Mouse (Mus musculus) brown adipose tissue, adult 24 weeks (tissue): ENCODE measurements around the gene Syngr4. TPM values are rescaled to one million over a fixed set of nuclear protein-coding genes. Genes with fewer than 3 reads are reported as not detected.
"Not testable (repeated sequence)": the region's sequence is repeated elsewhere in the genome, so short reads cannot be mapped to it uniquely, and the experiment has no call there.

ENCODE experiments used
- H3K27ac ChIP-seq: fragments of 200-500 bp; replicated peaks from 2 replicates; pipeline ENCODE4 v1.5.1; 2012; ENCODE audit warnings: low read depth, mild to moderate bottlenecking, low read length
- H3K4me1 ChIP-seq: fragments of 200-500 bp; 2 replicates; pipeline ENCODE4 v1.6.1; 2012; ENCODE audit warnings: low read length, mixed read lengths; ENCODE audit not compliant: control insufficient read depth, insufficient read depth, insufficient read length
- H3K4me3 ChIP-seq: fragments of 200-500 bp; 2 replicates; pipeline ENCODE4 v1.5.1; 2012; ENCODE audit warnings: low read depth, mild to moderate bottlenecking, low read length, moderate library complexity; ENCODE audit not compliant: insufficient read depth
- polyA plus RNA-seq: library from polyadenylated mRNA; stranded (reverse); fragments of >200 nt; gene quantifications from 2 replicates; pipeline ENCODE4 v1.2.4, GENCODE M21; 2012; ENCODE audit not compliant: missing spikeins, insufficient read depth, insufficient read length

Gene Syngr4
- polyA plus RNA-seq, 1 experiment, result not detected

- H3K27ac ChIP-seq, result peak overlapping the region; percentile 80
- H3K4me3 ChIP-seq, result peak overlapping the region; percentile 58
- H3K4me1 ChIP-seq, result 0 out of 2 replicates have a peak, but pooled peaks cover 3% of the 10 kb centered on the region
Observed at GRCm38 (mm10) chr7:45920583-45921241, 24.2 kb upstream of the Syngr4 start.

- H3K4me3 ChIP-seq, result peak overlapping the region; percentile 58
- H3K27ac ChIP-seq, result peak overlapping the region; percentile 35; the same call in 1 of the 2 replicates
- H3K4me1 ChIP-seq, result 0 out of 2 replicates have a peak, but pooled peaks cover 3% of the 10 kb centered on the region
Observed at GRCm38 (mm10) chr7:45919761-45920160, 23.2 kb upstream of the Syngr4 start.

- Histone ChIP-seq H3K27ac (no peak overlapping the region), H3K4me3 (peak overlapping the region; percentile 58), H3K4me1 (0 out of 2 replicates have a peak, but pooled peaks cover 3% of the 10 kb centered on the region)
Observed at GRCm38 (mm10) chr7:45919083-45919671, 22.7 kb upstream of the Syngr4 start.

- Histone ChIP-seq H3K4me1 (0 out of 2 replicates have a peak, but pooled peaks cover 3% of the 10 kb centered on the region), H3K27ac (no peak overlapping the region), H3K4me3 (no peak overlapping the region)
Observed at GRCm38 (mm10) chr7:45917926-45918325, 21.4 kb upstream of the Syngr4 start.

GRCm38 (mm10) chr7:45917004-45917704 lies 20.6 kb upstream of the Syngr4 start:
- no peak overlapping the region for H3K27ac ChIP-seq
- H3K4me1 ChIP-seq, result no peaks in the 10 kb centered on the region
- no peak overlapping the region for H3K4me3 ChIP-seq

GRCm38 (mm10) chr7:45916056-45917003 lies 19.8 kb upstream of the Syngr4 start:
- Histone ChIP-seq H3K27ac (no peak overlapping the region), H3K4me1 (no peaks in the 10 kb centered on the region), H3K4me3 (peak overlapping the region; percentile 40)

- Histone ChIP-seq H3K4me1 (no peaks in the 10 kb centered on the region), H3K4me3 (no peak overlapping the region), H3K27ac (no peak overlapping the region)
Observed at GRCm38 (mm10) chr7:45915011-45915410, 18.5 kb upstream of the Syngr4 start.

GRCm38 (mm10) chr7:45914067-45914466 lies 17.6 kb upstream of the Syngr4 start:
- no peak overlapping the region for H3K4me3 ChIP-seq
- H3K27ac ChIP-seq, result no peak overlapping the region
- no peaks in the 10 kb centered on the region for H3K4me1 ChIP-seq

- Histone ChIP-seq H3K4me1 (no peaks in the 10 kb centered on the region), H3K27ac (no peak overlapping the region), H3K4me3 (no peak overlapping the region)
Observed at GRCm38 (mm10) chr7:45909145-45909544, 12.6 kb upstream of the Syngr4 start.

GRCm38 (mm10) chr7:45908384-45908783 lies 11.9 kb upstream of the Syngr4 start:
- Histone ChIP-seq H3K4me1 (no peaks in the 10 kb centered on the region), H3K4me3 (no peak overlapping the region), H3K27ac (no peak overlapping the region)

- Histone ChIP-seq H3K27ac (no peak overlapping the region), H3K4me3 (no peak overlapping the region), H3K4me1 (no peaks in the 10 kb centered on the region)
Observed at GRCm38 (mm10) chr7:45906622-45907021, 10.1 kb upstream of the Syngr4 start.

- no peak overlapping the region for H3K27ac ChIP-seq
- no peak overlapping the region for H3K4me3 ChIP-seq
- H3K4me1 ChIP-seq, result 0 out of 2 replicates have a peak, but pooled peaks cover 2% of the 10 kb centered on the region
Observed at GRCm38 (mm10) chr7:45902481-45903002, 6.0 kb upstream of the Syngr4 start.

GRCm38 (mm10) chr7:45901562-45901961 lies 5.0 kb upstream of the Syngr4 start:
- Histone ChIP-seq H3K27ac (no peak overlapping the region), H3K4me1 (0 out of 2 replicates have a peak, but pooled peaks cover 2% of the 10 kb centered on the region), H3K4me3 (no peak overlapping the region)

- peak overlapping the region; percentile 20; the same call in 1 of the 2 replicates for H3K4me3 ChIP-seq
- H3K27ac ChIP-seq, H3K4me1 ChIP-seq: not testable (repeated sequence)
Observed at GRCm38 (mm10) chr7:45898125-45898524, 1.6 kb upstream of the Syngr4 start.
